Mouse (Mus musculus) layer of hippocampus, adult 18-20 months (tissue): ENCODE measurements around the gene Zfp385a. TPM values are rescaled to one million over a fixed set of nuclear protein-coding genes. Genes with fewer than 3 reads are reported as not detected.
A peak's percentile ranks its signal among the peaks of the same experiment; 100 is the strongest.

Source experiments
- DNase-seq, 2 experiments: peaks; one replicate each; pipeline ENCODE4 v3.0.0; 2022; ENCODE audit warnings: low spot score in 2 of 2
- total RNA-seq, 2 experiments: library from RNA; stranded (reverse); gene quantifications; 2 replicates each; pipeline ENCODE4 v1.2.3; 2021

Zfp385a gene
- total RNA-seq, 2 experiments from 2014 or later, result 43.7 to 49.8 TPM

- DNase-seq, result no peak
Measured at GRCm38 (mm10) chr15:103364761-103365160, 24.9 kb upstream of the Zfp385a start.

- no peak for DNase-seq
Measured at GRCm38 (mm10) chr15:103363809-103364208, 23.9 kb upstream of the Zfp385a start.

GRCm38 (mm10) chr15:103362950-103363349, 23.1 kb upstream of the Zfp385a start:
- no peak for DNase-seq

- no peak for DNase-seq
Measured at GRCm38 (mm10) chr15:103362333-103362732, 22.4 kb upstream of the Zfp385a start.

- DNase-seq, result no peak
Measured at GRCm38 (mm10) chr15:103361269-103361668, 21.4 kb upstream of the Zfp385a start.

- DNase-seq, result no peak
Measured at GRCm38 (mm10) chr15:103359869-103360602, 20.1 kb upstream of the Zfp385a start.

GRCm38 (mm10) chr15:103359122-103359510, 19.2 kb upstream of the Zfp385a start:
- DNase-seq, result no peak

GRCm38 (mm10) chr15:103358278-103359121, 18.6 kb upstream of the Zfp385a start:
- DNase-seq, result no peak

GRCm38 (mm10) chr15:103357817-103358216, 17.9 kb upstream of the Zfp385a start:
- DNase-seq, result no peak

- DNase-seq, result no peak
Measured at GRCm38 (mm10) chr15:103356130-103356529, 16.2 kb upstream of the Zfp385a start.

GRCm38 (mm10) chr15:103355420-103355819, 15.5 kb upstream of the Zfp385a start:
- DNase-seq, result no peak

- DNase-seq, result no peak
Measured at GRCm38 (mm10) chr15:103354690-103355089, 14.8 kb upstream of the Zfp385a start.

GRCm38 (mm10) chr15:103353511-103354256, 13.8 kb upstream of the Zfp385a start:
- DNase-seq, result no peak

GRCm38 (mm10) chr15:103352856-103353255, 13.0 kb upstream of the Zfp385a start:
- peak in 1 of 2 experiments; percentile 54 for DNase-seq

GRCm38 (mm10) chr15:103347275-103347684, 7.4 kb upstream of the Zfp385a start:
- peak in 1 of 2 experiments; percentile 56 for DNase-seq

- DNase-seq, result no peak
Measured at GRCm38 (mm10) chr15:103345789-103346188, 5.9 kb upstream of the Zfp385a start.

GRCm38 (mm10) chr15:103343556-103343955, 3.7 kb upstream of the Zfp385a start:
- DNase-seq, result no peak

GRCm38 (mm10) chr15:103343008-103343407, 3.1 kb upstream of the Zfp385a start:
- DNase-seq, result no peak

- peak; percentile 71 to 86 for DNase-seq
Measured at GRCm38 (mm10) chr15:103342415-103342814, 2.5 kb upstream of the Zfp385a start.

- DNase-seq, result no peak
Measured at GRCm38 (mm10) chr15:103341547-103341946, 1.7 kb upstream of the Zfp385a start.

GRCm38 (mm10) chr15:103340786-103341185, 893 bp upstream of the Zfp385a start:
- DNase-seq, result no peak
